Mouse (Mus musculus): ENCODE results near the gene Fgfr2. TPM values are rescaled to one million over a fixed set of nuclear protein-coding genes. Genes with fewer than 3 reads are reported as not detected.

Gene Fgfr2
- polyA plus RNA-seq, 1 experiment, result 59.9 TPM

- Histone ChIP-seq H3K4me3 (ENCODE audit: insufficient read depth, low read length) (peak overlapping the region; percentile 58), H3K4me1 (ENCODE audit: control insufficient read depth, insufficient read depth, low read length) (peaks cover 2% of the 10 kb centered on the region; the same call in 1 of the 2 replicates), H3K27ac (ENCODE audit: insufficient read depth, low read length) (peak overlapping the region; percentile 0; the same call in 1 of the 2 replicates)
- TF ChIP-seq POLR2A (IDR thresholded peaks at IDR 0.05; ENCODE audit: low read depth, low read length), result peak; percentile 12; the same call in 1 of the 2 replicates
- peak; percentile 32; the same call in 1 of the 2 replicates for TF ChIP-seq CTCF (IDR thresholded peaks at IDR 0.05; ENCODE audit: borderline replicate concordance, insufficient read depth, low read length)
Observed at GRCm38 (mm10) chr7:132316101-132317035, 806.8 kb downstream of the Fgfr2 start.

- H3K27ac ChIP-seq (ENCODE audit: insufficient read depth, low read length), result peak overlapping the region; percentile 0; the same call in 1 of the 2 replicates
- peak; percentile 85 for TF ChIP-seq CTCF (IDR thresholded peaks at IDR 0.05; ENCODE audit: borderline replicate concordance, insufficient read depth, low read length)
- TF ChIP-seq POLR2A (IDR thresholded peaks at IDR 0.05; ENCODE audit: low read depth, low read length), result peak; percentile 51; the same call in 1 of the 2 replicates
- peaks cover 2% of the 10 kb centered on the region; the same call in 1 of the 2 replicates for H3K4me1 ChIP-seq (ENCODE audit: control insufficient read depth, insufficient read depth, low read length)
- H3K4me3 ChIP-seq (ENCODE audit: insufficient read depth, low read length), result peak overlapping the region; percentile 58
Observed at GRCm38 (mm10) chr7:132315149-132316091, 807.7 kb downstream of the Fgfr2 start.

GRCm38 (mm10) chr7:132312396-132312795 is 810.8 kb downstream of the Fgfr2 start:
- no peak for TF ChIP-seq CTCF (IDR thresholded peaks at IDR 0.05; ENCODE audit: borderline replicate concordance, insufficient read depth, low read length)
- no peak for TF ChIP-seq POLR2A (IDR thresholded peaks at IDR 0.05; ENCODE audit: low read depth, low read length)
- H3K27ac ChIP-seq (ENCODE audit: insufficient read depth, low read length), result no peak overlapping the region
- no peak overlapping the region for H3K4me3 ChIP-seq (ENCODE audit: insufficient read depth, low read length)
- peaks cover 2% of the 10 kb centered on the region for H3K4me1 ChIP-seq (ENCODE audit: control insufficient read depth, insufficient read depth, low read length)

- Histone ChIP-seq H3K4me1 (ENCODE audit: control insufficient read depth, insufficient read depth, low read length) (peaks cover 2% of the 10 kb centered on the region; the same call in 1 of the 2 replicates), H3K4me3 (ENCODE audit: insufficient read depth, low read length) (no peak overlapping the region), H3K27ac (ENCODE audit: insufficient read depth, low read length) (no peak overlapping the region)
- TF ChIP-seq POLR2A (IDR thresholded peaks at IDR 0.05; ENCODE audit: low read depth, low read length), result no peak
- no peak for TF ChIP-seq CTCF (IDR thresholded peaks at IDR 0.05; ENCODE audit: borderline replicate concordance, insufficient read depth, low read length)
Observed at GRCm38 (mm10) chr7:132308537-132309191, 814.5 kb downstream of the Fgfr2 start.

GRCm38 (mm10) chr7:132307722-132308271 is 815.4 kb downstream of the Fgfr2 start:
- Histone ChIP-seq H3K4me1 (ENCODE audit: control insufficient read depth, insufficient read depth, low read length) (peaks cover 2% of the 10 kb centered on the region; the same call in 1 of the 2 replicates), H3K27ac (ENCODE audit: insufficient read depth, low read length) (no peak overlapping the region)
- TF ChIP-seq CTCF (IDR thresholded peaks at IDR 0.05; ENCODE audit: borderline replicate concordance, insufficient read depth, low read length), result no peak
- TF ChIP-seq POLR2A (IDR thresholded peaks at IDR 0.05; ENCODE audit: low read depth, low read length), result no peak

GRCm38 (mm10) chr7:132306671-132307412 is 816.3 kb downstream of the Fgfr2 start:
- no peak for TF ChIP-seq CTCF (IDR thresholded peaks at IDR 0.05; ENCODE audit: borderline replicate concordance, insufficient read depth, low read length)
- no peak for TF ChIP-seq POLR2A (IDR thresholded peaks at IDR 0.05; ENCODE audit: low read depth, low read length)
- Histone ChIP-seq H3K4me3 (ENCODE audit: insufficient read depth, low read length) (no peak overlapping the region), H3K27ac (ENCODE audit: insufficient read depth, low read length) (no peak overlapping the region), H3K4me1 (ENCODE audit: control insufficient read depth, insufficient read depth, low read length) (peaks cover 2% of the 10 kb centered on the region; the same call in 1 of the 2 replicates)

More at GRCm38 (mm10) chr7:132307722-132308271, 815.4 kb downstream of the Fgfr2 start:
- no peak overlapping the region for H3K4me3 ChIP-seq (ENCODE audit: insufficient read depth, low read length)

GRCm38 (mm10) chr7:132305492-132306375 is 817.4 kb downstream of the Fgfr2 start:
- TF ChIP-seq CTCF (IDR thresholded peaks at IDR 0.05; ENCODE audit: borderline replicate concordance, insufficient read depth, low read length) (no peak), POLR2A (IDR thresholded peaks at IDR 0.05; ENCODE audit: low read depth, low read length) (no peak)
- peaks cover 2% of the 10 kb centered on the region; the same call in 1 of the 2 replicates for H3K4me1 ChIP-seq (ENCODE audit: control insufficient read depth, insufficient read depth, low read length)
- no peak overlapping the region for H3K4me3 ChIP-seq (ENCODE audit: insufficient read depth, low read length)
- no peak overlapping the region for H3K27ac ChIP-seq (ENCODE audit: insufficient read depth, low read length)
